Mouse (Mus musculus) kidney, postnatal 10 days (tissue): ENCODE measurements around the gene Lcn5.
"Not testable (repeated sequence)": the region's sequence is repeated elsewhere in the genome, so short reads cannot be mapped to it uniquely, and the experiment has no call there.

Experiments
- DNase-seq: peaks from one replicate; pipeline ENCODE4 v3.0.0; 2021; ENCODE audit warnings: mixed read lengths

Lcn5 gene

DNA sequence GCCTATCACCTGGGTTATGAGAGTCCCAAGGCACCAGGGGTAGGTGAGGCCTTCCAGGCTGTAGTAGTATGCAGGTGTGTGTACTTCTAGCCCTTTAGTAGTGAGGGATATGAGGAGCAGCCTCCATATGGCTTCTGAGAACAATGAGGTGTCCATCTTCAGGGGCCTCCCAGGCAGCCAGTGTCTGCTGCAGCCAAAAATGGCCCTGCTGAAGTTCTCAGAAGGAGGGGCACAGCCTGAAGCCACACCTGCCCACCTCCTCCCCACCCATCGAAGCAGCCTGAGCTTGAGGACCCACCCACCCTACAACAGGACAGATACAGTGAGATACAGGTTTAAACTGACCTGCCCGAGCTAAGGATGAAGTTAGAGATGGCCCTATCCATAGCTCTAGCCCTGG is 24.7 kb downstream of the Lcn5 start, which contains the start of gene Lcn10:
Lcn10 (plus strand) TSS at position 301 of the 400 bp plus-strand sequence.
- no peak for DNase-seq

DNA sequence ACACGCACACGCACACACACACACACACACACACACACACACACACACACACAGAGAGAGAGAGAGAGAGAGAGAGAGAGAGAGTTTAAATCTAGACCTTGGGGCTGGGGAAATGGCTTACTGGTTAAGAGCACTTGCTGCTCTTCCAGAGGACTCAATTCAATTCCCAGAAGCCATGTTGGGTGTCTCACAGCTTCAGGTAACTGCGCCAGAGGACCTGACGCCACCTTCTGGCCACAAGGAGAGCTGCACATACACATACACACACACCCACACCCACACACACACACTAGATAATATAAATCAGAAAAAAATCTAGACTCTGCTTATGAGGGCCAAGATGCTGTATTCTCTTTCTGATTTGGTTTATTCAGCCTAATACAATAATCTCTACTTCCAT is 29.2 kb downstream of the Lcn5 start:
- DNase-seq, result no peak

DNA sequence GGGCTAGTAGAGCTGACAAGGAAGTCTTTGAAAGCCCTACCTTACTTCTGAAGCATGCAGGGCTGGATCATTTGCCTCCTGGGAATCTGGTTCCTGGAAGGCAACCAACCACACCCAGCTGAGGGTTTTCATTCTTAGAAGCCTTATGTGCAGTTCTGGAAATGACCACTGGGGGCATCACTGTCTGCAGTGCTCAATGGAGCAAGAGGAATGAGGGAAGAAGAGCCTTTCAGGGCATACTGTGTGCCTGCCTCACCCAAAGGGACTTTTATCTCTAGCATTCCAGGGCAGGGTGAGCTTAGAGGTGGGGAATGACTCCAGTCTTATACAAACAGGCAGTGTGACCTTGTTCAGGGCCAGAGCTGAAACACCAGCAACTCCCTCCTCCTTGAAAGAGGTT is 36.9 kb downstream of the Lcn5 start:
- peak; percentile 80 for DNase-seq

DNA sequence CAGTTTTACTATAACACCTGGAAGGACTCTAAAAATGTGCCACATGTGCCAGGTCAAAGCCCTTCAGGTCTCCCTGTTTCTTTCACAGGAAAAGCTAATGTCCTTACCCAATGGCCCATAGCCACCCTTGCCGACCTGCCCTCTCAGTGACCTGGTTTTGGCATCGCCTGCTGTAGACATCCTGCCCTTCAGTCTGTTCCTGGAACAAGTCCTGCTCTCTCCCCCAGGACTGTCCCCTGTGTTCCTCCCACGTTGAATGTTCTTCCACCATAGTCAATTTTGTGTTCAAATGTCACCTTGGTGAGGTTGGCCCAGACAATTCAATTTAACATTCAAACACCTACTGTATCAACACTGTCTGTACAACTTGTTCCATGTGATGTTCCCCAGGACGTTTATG is 39.2 kb downstream of the Lcn5 start:
- no peak for DNase-seq

DNA sequence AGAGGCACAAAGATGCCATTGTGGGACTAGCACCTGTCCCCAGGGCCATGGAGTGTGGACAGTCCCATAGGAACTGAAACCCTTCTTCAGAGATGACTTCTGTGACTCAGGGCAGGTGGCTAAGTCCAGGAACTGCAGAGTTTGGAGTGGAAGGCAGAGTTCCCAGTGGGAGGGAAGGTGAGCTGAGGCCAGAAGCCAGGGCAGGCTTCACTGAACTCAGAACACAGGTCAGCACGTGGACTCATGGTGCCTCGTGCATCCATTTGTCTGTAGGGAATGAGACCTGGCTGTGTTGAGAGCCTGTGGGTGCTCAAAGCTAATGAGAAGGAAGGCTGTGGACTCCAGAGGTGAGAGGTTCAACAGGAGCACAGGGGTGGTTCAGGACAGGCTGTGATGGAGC is 40.9 kb downstream of the Lcn5 start:
- DNase-seq, result no peak

DNA sequence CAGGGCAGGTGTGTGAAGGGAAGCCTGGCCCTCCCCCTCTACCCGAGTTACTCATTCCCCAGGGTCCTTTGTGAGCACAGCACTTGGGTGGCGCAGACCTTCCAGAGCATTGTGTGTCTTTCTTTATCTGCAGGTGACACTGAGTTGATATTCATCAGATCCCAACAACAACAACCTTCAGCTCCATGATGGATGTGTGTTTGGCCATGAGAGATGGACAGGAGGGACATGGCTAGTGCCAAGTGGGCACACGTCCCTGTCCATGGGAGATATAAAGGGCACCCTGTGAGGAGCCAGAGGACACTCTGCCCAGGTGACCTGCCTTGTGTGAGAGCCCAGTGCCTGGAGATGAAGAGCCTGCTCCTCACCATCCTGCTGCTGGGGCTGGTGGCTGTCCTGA is 42.0 kb downstream of the Lcn5 start, which contains the start of gene Obp2a:
Obp2a (plus strand) TSS at position 301 of the 400 bp plus-strand sequence.
- not testable (repeated sequence) for DNase-seq

DNA sequence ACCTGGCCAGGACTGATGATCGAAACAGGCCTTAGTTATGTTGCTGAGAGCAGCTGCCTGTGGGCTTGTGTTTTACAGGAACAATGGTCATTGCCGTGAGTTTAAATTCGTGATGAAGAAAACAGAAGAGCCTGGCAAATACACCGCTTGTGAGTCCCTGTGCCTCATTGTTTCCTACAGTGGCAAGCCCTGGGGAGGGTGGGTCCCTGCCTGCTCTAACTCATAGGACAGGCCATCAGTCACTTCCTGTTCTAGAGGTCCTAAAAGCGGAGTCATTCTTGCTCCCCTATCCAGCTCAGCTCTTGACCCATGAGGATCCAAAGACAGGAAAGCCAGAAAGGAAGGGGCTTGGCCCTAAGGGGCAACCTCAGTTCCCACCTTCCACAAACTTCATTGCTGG is 43.2 kb downstream of the Lcn5 start:
- no peak for DNase-seq

DNA sequence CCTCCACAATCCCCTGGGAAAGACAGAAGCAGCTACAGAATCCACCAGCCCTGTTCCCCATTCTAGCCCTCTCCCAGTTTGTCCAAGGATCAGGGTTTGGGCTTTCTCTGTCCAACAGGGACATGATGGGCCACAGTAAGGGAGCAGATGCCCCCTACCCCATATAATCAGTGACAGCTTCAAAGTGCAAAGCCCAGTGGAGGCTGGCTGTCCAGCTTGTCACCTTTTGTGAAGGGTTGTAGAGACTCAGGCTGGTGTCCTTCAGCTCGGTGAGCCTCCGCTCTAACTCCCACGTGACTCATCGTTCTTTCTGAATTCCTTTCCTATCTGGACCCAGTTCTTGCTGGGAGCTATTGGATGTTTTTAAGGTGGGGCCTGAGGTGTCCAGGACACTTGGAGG is 46.0 kb downstream of the Lcn5 start:
- no peak for DNase-seq

DNA sequence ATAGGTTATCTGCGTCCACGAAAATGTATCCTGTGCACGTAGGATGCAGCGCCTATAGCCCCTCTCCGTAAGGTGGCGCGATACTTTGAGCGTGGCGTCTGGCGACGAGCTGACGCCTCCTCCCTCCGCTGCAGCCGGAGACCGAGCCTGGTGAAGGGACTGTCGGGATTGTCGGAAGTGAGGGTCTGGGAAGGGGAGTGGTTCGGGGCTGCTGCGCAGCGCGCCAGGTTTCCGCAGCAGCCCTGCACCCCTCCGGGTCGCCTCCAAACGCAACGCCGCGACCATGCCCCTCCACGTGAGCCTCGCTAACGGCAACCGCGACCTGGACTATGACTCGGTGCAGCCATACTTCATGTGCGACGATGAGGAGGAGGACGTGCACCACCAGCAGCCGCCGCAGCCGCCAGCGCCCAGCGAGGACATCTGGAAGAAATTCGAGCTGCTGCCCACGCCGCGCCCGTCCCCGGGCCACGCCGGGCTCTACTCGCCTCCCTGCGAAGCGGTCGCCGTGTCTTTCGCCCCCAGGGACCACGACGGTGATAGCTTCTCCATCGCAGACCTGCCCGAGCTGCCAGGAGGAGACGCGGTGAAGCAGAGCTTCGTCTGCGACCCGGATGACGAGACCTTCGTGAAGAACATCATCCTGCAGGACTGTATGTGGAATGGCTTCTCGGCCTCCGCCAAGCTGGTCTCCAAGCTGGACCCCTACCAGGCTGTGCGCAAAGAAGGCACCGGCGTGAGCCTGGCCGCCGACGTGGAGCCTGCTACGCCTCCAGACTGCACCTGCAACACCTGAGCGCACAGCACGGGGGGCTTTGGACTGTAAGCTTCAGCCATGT is 49.1 kb downstream of the Lcn5 start, which contains the start of gene Bmyc:
Bmyc (plus strand) TSS at position 97 of the 839 bp plus-strand sequence.
- DNase-seq, result peak; percentile 84

DNA sequence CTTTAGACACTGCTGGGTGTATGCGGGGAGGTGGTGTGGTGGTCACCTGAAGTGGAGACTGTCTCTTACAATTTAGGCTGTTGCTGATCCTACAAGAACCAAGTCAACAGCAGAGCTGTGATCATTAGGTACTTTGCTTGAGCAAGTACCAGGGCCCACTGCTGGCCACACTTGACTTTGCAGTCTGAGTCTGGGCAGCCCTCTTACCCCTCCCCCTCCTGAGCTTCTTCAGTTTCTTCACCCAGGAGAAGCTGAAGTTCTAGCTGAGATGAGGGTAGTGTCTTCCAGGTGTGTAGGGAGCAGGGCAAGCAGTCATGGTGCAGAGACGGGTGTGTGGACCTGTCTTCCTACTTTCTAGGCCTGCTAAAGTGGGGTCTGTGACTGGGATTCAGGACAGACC is 50.4 kb downstream of the Lcn5 start:
- DNase-seq, result peak; percentile 50

DNA sequence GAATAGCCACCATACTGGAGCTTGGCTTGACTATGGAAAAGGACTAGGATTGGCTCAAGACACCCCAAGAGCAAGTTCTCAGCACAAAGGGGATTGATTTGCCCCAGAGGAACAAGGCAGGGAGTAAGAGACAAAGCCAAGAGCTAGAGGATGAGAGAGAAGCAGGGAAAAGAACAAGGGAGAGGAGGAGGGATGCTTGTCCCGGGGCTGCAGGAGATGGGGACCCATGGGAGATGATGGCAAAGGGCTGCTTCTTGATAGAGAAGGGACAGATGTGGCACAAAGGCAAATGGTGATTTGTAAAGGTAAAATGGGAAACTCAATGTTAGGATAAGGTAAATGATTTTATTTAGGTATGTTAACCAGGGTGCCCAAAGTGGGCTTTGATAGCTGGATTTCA is 51.3 kb downstream of the Lcn5 start:
- DNase-seq, result not testable (repeated sequence)

DNA sequence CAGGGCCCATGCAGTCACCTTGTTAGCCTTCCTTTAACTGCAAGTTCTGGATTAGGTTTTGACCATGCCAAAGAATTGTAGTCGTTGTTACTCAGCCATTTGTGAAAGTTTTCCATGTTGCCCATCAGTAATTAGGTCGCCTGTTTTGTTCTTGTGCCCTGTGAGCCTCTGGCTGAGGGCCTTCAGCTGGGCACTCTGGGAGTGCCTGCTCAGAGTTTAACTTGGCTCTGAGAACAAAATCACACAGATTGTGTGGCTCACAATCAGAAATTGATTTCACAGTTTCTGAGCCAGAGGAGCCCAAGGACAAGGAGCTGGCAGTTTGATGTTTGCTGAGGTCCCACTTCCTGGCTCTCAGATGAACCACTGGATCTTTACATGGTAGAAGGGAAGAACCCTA is 52.0 kb downstream of the Lcn5 start:
- not testable (repeated sequence) for DNase-seq
